Mouse (Mus musculus): Measurements from ENCODE around the gene Gnat1. TPM values are rescaled to one million over a fixed set of nuclear protein-coding genes. Genes with fewer than 3 reads are reported as not detected.

Gene Gnat1
- polyA plus RNA-seq, 1 experiment from 2014 or later: 1.2 TPM

Other genes starting within 250 kb of the Gnat1 start
- gene Tmem115, start 145.8 kb downstream of the Gnat1 start, polyA plus RNA-seq (2015; fragmentation: Nextera tagmentation; extraction: Ambion mirVana): 39.0 and 39.4 TPM in 2 replicates
- gene Cyb561d2, start 137.5 kb downstream of the Gnat1 start, polyA plus RNA-seq (2015; fragmentation: Nextera tagmentation; extraction: Ambion mirVana): 27.6 and 32.9 TPM in 2 replicates
- gene Nprl2, start 137.5 kb downstream of the Gnat1 start, polyA plus RNA-seq (2015; fragmentation: Nextera tagmentation; extraction: Ambion mirVana): 41.9 and 43.7 TPM in 2 replicates
- 16.7 and 19.7 TPM in 2 replicates for gene Zmynd10, start 132.4 kb downstream of the Gnat1 start, polyA plus RNA-seq (2015; fragmentation: Nextera tagmentation; extraction: Ambion mirVana)
- gene Rassf1, start 128.2 kb downstream of the Gnat1 start, polyA plus RNA-seq (2015; fragmentation: Nextera tagmentation; extraction: Ambion mirVana): 55.4 and 58.5 TPM in 2 replicates
- 35.6 and 41.6 TPM in 2 replicates for gene Tusc2, start 116.5 kb downstream of the Gnat1 start, polyA plus RNA-seq (2015; fragmentation: Nextera tagmentation; extraction: Ambion mirVana)
- 101 and 102 TPM in 2 replicates for gene Hyal2, start 111.8 kb downstream of the Gnat1 start, polyA plus RNA-seq (2015; fragmentation: Nextera tagmentation; extraction: Ambion mirVana)
- gene Hyal1, start 102.8 kb downstream of the Gnat1 start, polyA plus RNA-seq (2015; fragmentation: Nextera tagmentation; extraction: Ambion mirVana): 10.1 and 13.8 TPM in 2 replicates
- 22.3 and 23.0 TPM in 2 replicates for gene Naa80, start 100.8 kb downstream of the Gnat1 start, polyA plus RNA-seq (2015; fragmentation: Nextera tagmentation; extraction: Ambion mirVana)
- 0.97 and 1.6 TPM in 2 replicates for gene Hyal3, start 98.9 kb downstream of the Gnat1 start, polyA plus RNA-seq (2015; fragmentation: Nextera tagmentation; extraction: Ambion mirVana)
- 44.1 and 51.9 TPM in 2 replicates for gene Ifrd2, start 92.1 kb downstream of the Gnat1 start, polyA plus RNA-seq (2015; fragmentation: Nextera tagmentation; extraction: Ambion mirVana)
- gene Sema3b, start 70.5 kb downstream of the Gnat1 start, polyA plus RNA-seq (2015; fragmentation: Nextera tagmentation; extraction: Ambion mirVana): 11.8 and 12.5 TPM in 2 replicates
- gene Gnai2, start 44.3 kb downstream of the Gnat1 start, polyA plus RNA-seq (2015; fragmentation: Nextera tagmentation; extraction: Ambion mirVana): 457 and 458 TPM in 2 replicates
- 4.5 and 5.4 TPM in 2 replicates for gene Slc38a3, start 10.2 kb downstream of the Gnat1 start, polyA plus RNA-seq (2015; fragmentation: Nextera tagmentation; extraction: Ambion mirVana)
- 10.4 and 11.8 TPM in 2 replicates for gene Sema3f, start 30.8 kb upstream of the Gnat1 start, polyA plus RNA-seq (2015; fragmentation: Nextera tagmentation; extraction: Ambion mirVana)
- 212 and 220 TPM in 2 replicates for gene Rbm5, start 91.3 kb upstream of the Gnat1 start, polyA plus RNA-seq (2015; fragmentation: Nextera tagmentation; extraction: Ambion mirVana)
- 70.0 and 70.2 TPM in 2 replicates for gene Rbm6, start 193.5 kb upstream of the Gnat1 start, polyA plus RNA-seq (2015; fragmentation: Nextera tagmentation; extraction: Ambion mirVana)
- 12.5 and 13.8 TPM in 2 replicates for gene Mon1a, start 208.4 kb upstream of the Gnat1 start, polyA plus RNA-seq (2015; fragmentation: Nextera tagmentation; extraction: Ambion mirVana)
- gene Mst1r, start 227.2 kb upstream of the Gnat1 start, polyA plus RNA-seq (2015; fragmentation: Nextera tagmentation; extraction: Ambion mirVana): 3.5 and 6.0 TPM in 2 replicates
- not detected in 2 replicates for gene Actl11, start 248.8 kb upstream of the Gnat1 start, polyA plus RNA-seq (2015; fragmentation: Nextera tagmentation; extraction: Ambion mirVana)

All from lung, embryonic 16.5 days (tissue).